Mouse (Mus musculus): Measurements from ENCODE around the gene Spaca3. TPM values are rescaled to one million over a fixed set of nuclear protein-coding genes. Genes with fewer than 3 reads are reported as not detected.

Gene Spaca3
- total RNA-seq (2014; fragmentation: Nextera tagmentation): not detected in 2 replicates
- total RNA-seq (2017): not detected in 2 replicates
- not detected in 2 replicates for polyA plus RNA-seq (2012)

DNA sequence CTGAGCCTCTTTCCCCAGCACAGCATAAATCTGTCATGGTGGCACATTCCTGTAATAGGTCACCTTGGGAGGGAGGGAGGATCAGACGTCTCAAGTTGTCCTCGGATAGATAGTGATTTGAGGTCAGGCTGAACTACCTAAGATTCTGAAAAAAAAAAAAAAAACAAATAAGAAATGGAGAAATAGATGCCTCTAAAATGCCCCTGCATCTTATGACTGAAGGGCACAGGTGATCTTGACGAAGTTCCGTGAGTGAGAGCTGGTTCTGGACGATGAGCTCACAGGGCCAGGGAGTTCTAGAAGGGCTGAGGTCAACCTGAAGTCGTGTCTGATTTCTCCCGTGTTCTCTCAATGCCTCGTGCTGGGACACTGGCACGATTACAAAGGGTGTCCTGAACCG, at the start of gene Spaca3:
Spaca3 (plus strand) TSS at position 301 of the 400 bp plus-strand sequence.
- no peaks in the 10 kb centered on the region for H3K4me1 ChIP-seq (ENCODE audit: insufficient read depth, low read depth, low read length)
- no peak within 1 kb of the TSS for H3K4me3 ChIP-seq (ENCODE audit: low read depth, low read length)
- no peak for TF ChIP-seq POLR2AphosphoS5 (IDR thresholded peaks at IDR 0.05; ENCODE audit: insufficient replicate concordance, low read depth, low read length)
- TF ChIP-seq TAL1 (conservative IDR thresholded peaks at IDR 0.05; ENCODE audit: low read depth, low read length): no peak
- TF ChIP-seq CTCF (IDR thresholded peaks at IDR 0.05; ENCODE audit: low read depth, low read length): no peak
- TF ChIP-seq GATA2 (IDR thresholded peaks at IDR 0.05; ENCODE audit: borderline replicate concordance, low read depth, low read length): no peak
- TF ChIP-seq GATA1 (IDR thresholded peaks at IDR 0.05; ENCODE audit: borderline replicate concordance, low read length): no peak
- H3K27me3 ChIP-seq (ENCODE audit: insufficient read depth, low read length): no peaks in the 10 kb centered on the region
- no peak for DNase-seq (ENCODE audit: low spot score)
- no peak for ATAC-seq (ENCODE audit: extremely low read depth, insufficient number of reproducible peaks, low FRiP score, poor library complexity, severe bottlenecking)
- no peaks in the 10 kb centered on the region for H3K36me3 ChIP-seq (replicated peaks)
- H3K9me3 ChIP-seq (replicated peaks): peaks cover 70% of the 10 kb centered on the region

DNA sequence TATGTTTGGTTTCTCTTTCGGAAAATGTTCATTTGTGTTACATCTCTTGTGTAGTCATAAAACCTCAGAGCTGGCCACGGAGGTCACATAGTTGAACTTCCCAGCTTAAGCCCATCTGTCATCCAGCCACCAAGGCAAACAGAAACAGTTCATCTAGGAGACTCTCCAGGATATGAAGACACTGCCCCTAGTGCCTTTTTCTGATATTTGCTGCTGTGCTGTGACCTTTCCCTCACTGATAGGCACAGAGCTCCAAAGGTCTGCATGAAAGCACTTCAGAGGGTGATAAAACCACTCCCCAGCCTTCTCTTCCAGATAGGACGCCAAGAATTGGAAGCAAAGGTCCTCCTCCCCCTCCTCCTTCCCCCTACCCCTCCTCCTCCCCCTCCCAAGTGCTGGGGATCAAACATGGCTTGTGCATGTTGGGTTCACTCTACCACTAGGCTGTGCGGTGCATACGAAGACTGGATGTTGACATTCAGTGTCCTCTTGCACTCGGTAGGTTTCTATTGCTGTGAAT, 49.6 kb upstream of the Spaca3 start:
- Histone ChIP-seq H3K9me3 (replicated peaks) (peaks cover 85% of the 10 kb centered on the region), H3K4me1 (ENCODE audit: insufficient read depth, low read depth, low read length) (no peaks in the 10 kb centered on the region), H3K4me3 (ENCODE audit: low read depth, low read length) (no peak overlapping the region), H3K27me3 (ENCODE audit: insufficient read depth, low read length) (no peaks in the 10 kb centered on the region; the same call in 1 of the 2 replicates), H3K36me3 (replicated peaks) (no peaks in the 10 kb centered on the region)
- ATAC-seq (ENCODE audit: extremely low read depth, insufficient number of reproducible peaks, low FRiP score, poor library complexity, severe bottlenecking) (no peak), DNase-seq (ENCODE audit: low spot score) (no peak)
- TF ChIP-seq GATA1 (IDR thresholded peaks at IDR 0.05; ENCODE audit: borderline replicate concordance, low read length): no peak
- TF ChIP-seq TAL1 (conservative IDR thresholded peaks at IDR 0.05; ENCODE audit: low read depth, low read length): no peak
- TF ChIP-seq GATA2 (IDR thresholded peaks at IDR 0.05; ENCODE audit: borderline replicate concordance, low read depth, low read length): no peak
- no peak for TF ChIP-seq POLR2AphosphoS5 (IDR thresholded peaks at IDR 0.05; ENCODE audit: insufficient replicate concordance, low read depth, low read length)
- no peak for TF ChIP-seq CTCF (IDR thresholded peaks at IDR 0.05; ENCODE audit: low read depth, low read length)

DNA sequence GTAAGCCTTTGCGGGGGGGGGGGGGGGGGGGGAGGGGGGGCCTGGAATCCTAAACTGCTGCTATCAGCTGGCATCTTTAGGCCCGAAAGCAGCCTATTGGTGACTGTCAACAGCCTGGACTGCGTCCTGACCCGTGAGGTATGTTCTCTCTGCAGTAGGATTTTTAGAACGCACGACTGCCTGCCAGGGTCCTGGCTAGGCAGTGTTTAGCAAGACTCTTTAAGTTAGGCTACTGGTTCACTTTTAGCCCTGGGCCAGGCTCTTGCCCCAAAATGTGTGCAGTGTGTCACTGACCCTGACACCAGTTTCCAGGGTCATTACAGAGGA, 48.5 kb upstream of the Spaca3 start:
- TF ChIP-seq GATA1 (IDR thresholded peaks at IDR 0.05; ENCODE audit: borderline replicate concordance, low read length): no peak
- TF ChIP-seq TAL1 (conservative IDR thresholded peaks at IDR 0.05; ENCODE audit: low read depth, low read length): no peak
- TF ChIP-seq GATA2 (IDR thresholded peaks at IDR 0.05; ENCODE audit: borderline replicate concordance, low read depth, low read length): no peak
- TF ChIP-seq POLR2AphosphoS5 (IDR thresholded peaks at IDR 0.05; ENCODE audit: insufficient replicate concordance, low read depth, low read length): no peak
- no peak for TF ChIP-seq CTCF (IDR thresholded peaks at IDR 0.05; ENCODE audit: low read depth, low read length)
- Histone ChIP-seq H3K36me3 (replicated peaks) (no peaks in the 10 kb centered on the region), H3K9me3 (replicated peaks) (peaks cover 91% of the 10 kb centered on the region), H3K4me1 (ENCODE audit: insufficient read depth, low read depth, low read length) (no peaks in the 10 kb centered on the region), H3K4me3 (ENCODE audit: low read depth, low read length) (no peak overlapping the region), H3K27me3 (ENCODE audit: insufficient read depth, low read length) (no peaks in the 10 kb centered on the region; the same call in 1 of the 2 replicates)
- ATAC-seq (ENCODE audit: extremely low read depth, insufficient number of reproducible peaks, low FRiP score, poor library complexity, severe bottlenecking): no peak
- DNase-seq (ENCODE audit: low spot score): no peak

DNA sequence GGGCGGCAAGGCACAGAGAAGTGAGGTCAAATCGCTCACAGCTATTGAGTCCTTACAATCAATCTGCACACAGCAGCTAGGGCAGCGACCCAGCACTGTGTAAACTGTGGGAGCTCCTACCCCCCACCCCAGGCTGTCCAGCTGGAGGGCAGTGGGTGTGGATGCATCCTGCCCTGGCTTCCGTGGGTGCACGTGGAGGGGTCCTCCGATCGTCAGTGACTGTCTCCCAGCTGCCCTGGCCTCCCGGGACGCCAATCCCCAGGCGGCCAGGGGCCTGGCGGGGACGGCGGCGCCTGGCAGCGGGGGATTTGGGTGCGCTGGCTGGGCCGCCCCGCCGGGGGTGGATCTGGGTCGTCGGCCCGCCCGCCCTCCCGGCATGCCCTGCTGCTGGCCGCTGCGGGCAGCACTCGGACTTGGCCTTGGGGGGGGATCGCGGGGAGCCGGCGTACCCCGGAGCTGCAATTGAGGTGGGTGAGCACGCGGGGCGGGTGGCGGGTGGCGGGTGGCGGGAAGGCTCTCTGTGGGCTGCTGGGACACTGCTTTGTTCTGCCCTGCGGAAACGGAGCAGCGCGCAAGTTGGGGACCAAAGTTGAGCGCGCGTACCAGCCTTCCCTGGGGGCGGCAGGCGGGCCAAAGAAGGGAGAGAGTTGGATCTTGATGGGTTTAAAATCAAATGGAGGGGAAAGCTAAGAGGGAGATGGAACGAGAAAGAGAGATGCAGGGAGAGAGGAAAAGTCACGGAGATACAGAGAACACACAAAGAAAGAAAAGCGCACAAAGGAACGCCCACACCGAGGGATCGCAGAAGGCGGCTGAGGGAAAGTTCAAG, 48.0 kb upstream of the Spaca3 start, which contains the start of gene Tmem98:
Tmem98 (plus strand) TSS at position 183 of the 829 bp plus-strand sequence.
- Histone ChIP-seq H3K27me3 (ENCODE audit: insufficient read depth, low read length) (no peaks in the 10 kb centered on the region; the same call in 1 of the 2 replicates), H3K4me1 (ENCODE audit: insufficient read depth, low read depth, low read length) (no peaks in the 10 kb centered on the region), H3K36me3 (replicated peaks) (no peaks in the 10 kb centered on the region), H3K9me3 (replicated peaks) (peaks cover 88% of the 10 kb centered on the region), H3K4me3 (ENCODE audit: low read depth, low read length) (peak within 1 kb of the TSS; percentile 15; the same call in 1 of the 2 replicates)
- TF ChIP-seq POLR2AphosphoS5 (IDR thresholded peaks at IDR 0.05; ENCODE audit: insufficient replicate concordance, low read depth, low read length) (no peak), GATA1 (IDR thresholded peaks at IDR 0.05; ENCODE audit: borderline replicate concordance, low read length) (no peak), GATA2 (IDR thresholded peaks at IDR 0.05; ENCODE audit: borderline replicate concordance, low read depth, low read length) (no peak), CTCF (IDR thresholded peaks at IDR 0.05; ENCODE audit: low read depth, low read length) (no peak), TAL1 (conservative IDR thresholded peaks at IDR 0.05; ENCODE audit: low read depth, low read length) (no peak)
- no peak for ATAC-seq (ENCODE audit: extremely low read depth, insufficient number of reproducible peaks, low FRiP score, poor library complexity, severe bottlenecking)
- no peak for DNase-seq (ENCODE audit: low spot score)

DNA sequence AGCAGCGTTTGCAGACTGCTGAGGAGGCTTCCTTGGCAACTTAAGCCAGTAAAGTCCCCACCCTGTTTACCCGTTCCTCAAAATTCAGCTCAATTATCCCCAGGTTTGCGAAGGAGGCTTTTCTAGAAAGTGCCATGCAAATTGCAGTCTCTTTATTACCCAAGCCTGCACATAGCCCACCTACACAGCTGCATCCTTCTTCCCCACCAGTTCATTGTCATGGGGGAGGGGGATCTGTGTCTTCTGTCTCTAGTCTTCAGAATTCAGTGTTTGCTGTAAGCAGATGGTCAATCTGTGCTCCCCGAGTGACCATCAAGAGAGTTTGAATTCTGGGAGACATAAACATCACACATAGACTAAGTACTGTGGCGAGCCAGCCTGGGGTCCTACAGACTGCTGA, 47.0 kb upstream of the Spaca3 start:
- ATAC-seq (ENCODE audit: extremely low read depth, insufficient number of reproducible peaks, low FRiP score, poor library complexity, severe bottlenecking): no peak
- H3K9me3 ChIP-seq (replicated peaks): peaks cover 86% of the 10 kb centered on the region
- TF ChIP-seq GATA2 (IDR thresholded peaks at IDR 0.05; ENCODE audit: borderline replicate concordance, low read depth, low read length): no peak
- TF ChIP-seq TAL1 (conservative IDR thresholded peaks at IDR 0.05; ENCODE audit: low read depth, low read length): no peak
- no peak for TF ChIP-seq POLR2AphosphoS5 (IDR thresholded peaks at IDR 0.05; ENCODE audit: insufficient replicate concordance, low read depth, low read length)
- no peaks in the 10 kb centered on the region; the same call in 1 of the 2 replicates for H3K27me3 ChIP-seq (ENCODE audit: insufficient read depth, low read length)
- DNase-seq (ENCODE audit: low spot score): no peak
- no peak overlapping the region for H3K4me3 ChIP-seq (ENCODE audit: low read depth, low read length)
- H3K4me1 ChIP-seq (ENCODE audit: insufficient read depth, low read depth, low read length): no peaks in the 10 kb centered on the region
- H3K36me3 ChIP-seq (replicated peaks): no peaks in the 10 kb centered on the region

DNA sequence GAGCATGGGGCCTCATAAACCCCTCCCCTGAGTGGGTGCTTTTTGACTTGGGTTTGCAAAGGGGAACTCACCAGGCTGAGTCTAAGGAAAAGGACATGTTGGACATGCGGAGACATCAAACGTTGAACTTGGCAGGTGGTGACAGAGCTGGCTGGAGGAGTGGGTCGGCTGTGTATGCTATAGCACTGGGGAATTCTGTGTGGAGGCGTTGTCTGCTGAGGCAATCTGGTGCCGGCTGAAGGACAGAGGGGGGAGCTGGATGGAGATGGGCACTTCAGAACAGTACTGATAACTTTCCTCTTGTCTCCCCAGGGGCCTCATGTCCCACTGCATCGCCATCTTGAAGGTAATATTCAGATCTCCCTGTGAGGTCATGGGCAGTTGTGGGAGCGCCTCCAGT, 42.8 kb upstream of the Spaca3 start:
- ATAC-seq (ENCODE audit: extremely low read depth, insufficient number of reproducible peaks, low FRiP score, poor library complexity, severe bottlenecking) (no peak), DNase-seq (ENCODE audit: low spot score) (no peak)
- Histone ChIP-seq H3K4me1 (ENCODE audit: insufficient read depth, low read depth, low read length) (no peaks in the 10 kb centered on the region), H3K27me3 (ENCODE audit: insufficient read depth, low read length) (no peaks in the 10 kb centered on the region), H3K4me3 (ENCODE audit: low read depth, low read length) (no peak overlapping the region), H3K36me3 (replicated peaks) (no peaks in the 10 kb centered on the region), H3K9me3 (replicated peaks) (peaks cover 82% of the 10 kb centered on the region)
- no peak for TF ChIP-seq CTCF (IDR thresholded peaks at IDR 0.05; ENCODE audit: low read depth, low read length)
- no peak for TF ChIP-seq GATA1 (IDR thresholded peaks at IDR 0.05; ENCODE audit: borderline replicate concordance, low read length)
- TF ChIP-seq POLR2AphosphoS5 (IDR thresholded peaks at IDR 0.05; ENCODE audit: insufficient replicate concordance, low read depth, low read length): no peak
- no peak for TF ChIP-seq TAL1 (conservative IDR thresholded peaks at IDR 0.05; ENCODE audit: low read depth, low read length)
- no peak for TF ChIP-seq GATA2 (IDR thresholded peaks at IDR 0.05; ENCODE audit: borderline replicate concordance, low read depth, low read length)
